Mouse (Mus musculus) intestine, postnatal 0 days (tissue): ENCODE data around the gene Polr3gl. TPM values are rescaled to one million over a fixed set of nuclear protein-coding genes. Genes with fewer than 3 reads are reported as not detected.

Experiments used
- ATAC-seq: fragments of 200-750 bp; cut with Nextera tagmentation; 2 replicates; pipeline ENCODE4 v1.8.0; 2017; ENCODE audit warnings: mild to moderate bottlenecking, moderate TSS enrichment, moderate library complexity
- H3K27ac ChIP-seq: fragments of 300-500 bp; sonication (generic); 2 replicates; pipeline ENCODE4 v1.5.1; 2014; ENCODE audit warnings: mild to moderate bottlenecking, low read depth, low read length, moderate library complexity
- H3K27me3 ChIP-seq: fragments of 300-500 bp; sonication (generic); replicated peaks from 2 replicates; pipeline ENCODE4 v1.6.1; 2014; ENCODE audit warnings: low read length, mixed read lengths; ENCODE audit not compliant: control insufficient read depth, insufficient read depth
- H3K36me3 ChIP-seq: fragments of 300-500 bp; sonication (generic); 2 replicates; pipeline ENCODE4 v1.6.1; 2014; ENCODE audit warnings: mild to moderate bottlenecking, moderate library complexity; ENCODE audit not compliant: control insufficient read depth, insufficient read depth
- H3K4me1 ChIP-seq: fragments of 300-500 bp; sonication (generic); replicated peaks from 2 replicates; pipeline ENCODE4 v1.6.1; 2014; ENCODE audit warnings: antibody characterized with exemption, low read length, mixed read lengths; ENCODE audit not compliant: control insufficient read depth, insufficient read depth
- H3K4me2 ChIP-seq: fragments of 300-500 bp; sonication (generic); replicated peaks from 2 replicates; pipeline ENCODE4 v1.6.1; 2014; ENCODE audit warnings: low read depth, mild to moderate bottlenecking, moderate library complexity
- H3K4me3 ChIP-seq: fragments of 300-500 bp; sonication (generic); 2 replicates; pipeline ENCODE4 v1.5.1; 2014; ENCODE audit warnings: low read depth, low read length
- H3K9ac ChIP-seq: fragments of 300-500 bp; sonication (generic); 2 replicates; pipeline ENCODE4 v1.6.1; 2014; ENCODE audit warnings: mild to moderate bottlenecking, low read depth, low read length
- H3K9me3 ChIP-seq: fragments of 300-500 bp; sonication (generic); 2 replicates; pipeline ENCODE4 v1.6.1; 2016; ENCODE audit warnings: mixed run types; ENCODE audit not compliant: control insufficient read depth
- CTCF ChIP-seq: sonication (generic); IDR thresholded peaks from 2 replicates; pipeline ENCODE4 v1.5.1; 2016; ENCODE audit warnings: low read depth, mild to moderate bottlenecking, control low read depth, antibody characterized with exemption, moderate library complexity
- WGBS: fragments of 180-500 bp; shearing (Covaris S2); extraction: QIAGEN DNeasy Blood & Tissue Kit; methylation state at CpG from one replicate; pipeline ENCODE4 v1.1.7; 2014; 5-methylcytosine and 5-hydroxymethylcytosine counted together
- polyA plus RNA-seq: library from polyadenylated mRNA; unstranded; fragments of >200 nt; fragmentation: Nextera tagmentation; extraction: Ambion mirVana; gene quantifications from 2 replicates; pipeline ENCODE4 v1.2.1, GENCODE M21; 2015

The Polr3gl gene
- polyA plus RNA-seq, 1 experiment from 2014 or later = 18.7 TPM

- 0 out of 2 replicates have a peak overlapping the region, but pooled peaks have one; percentile 17 for H3K9ac ChIP-seq
- H3K4me1 ChIP-seq = 0 out of 2 replicates have a peak, but pooled peaks cover 3% of the 10 kb centered on the region
- TF ChIP-seq CTCF = peak; percentile 82
- no peak for ATAC-seq
- 8% methylated on average over 8 of the region's 8 CpGs for WGBS
- no peak overlapping the region for H3K4me3 ChIP-seq
- no peaks in the 10 kb centered on the region for H3K9me3 ChIP-seq
- peak overlapping the region; percentile 25; the same call in 1 of the 2 replicates for H3K4me2 ChIP-seq
- no peaks in the 10 kb centered on the region for H3K27me3 ChIP-seq
- no peaks in the 10 kb centered on the region for H3K36me3 ChIP-seq
- H3K27ac ChIP-seq = peak overlapping the region; percentile 3; the same call in 1 of the 2 replicates
These were observed 42.8 kb downstream of the Polr3gl start for GRCm38 (mm10) chr3:96551203-96551602.

- Histone ChIP-seq H3K4me3 (no peak overlapping the region), H3K4me1 (0 out of 2 replicates have a peak, but pooled peaks cover 3% of the 10 kb centered on the region), H3K9me3 (no peaks in the 10 kb centered on the region), H3K36me3 (no peaks in the 10 kb centered on the region), H3K9ac (no peak overlapping the region), H3K27me3 (no peaks in the 10 kb centered on the region), H3K27ac (no peak overlapping the region), H3K4me2 (no peak overlapping the region)
- 85% methylated on average over 5 of the region's 5 CpGs for WGBS
- no peak for ATAC-seq
- TF ChIP-seq CTCF = no peak
These were observed 44.6 kb downstream of the Polr3gl start for GRCm38 (mm10) chr3:96549346-96549745.

- Histone ChIP-seq H3K36me3 (no peaks in the 10 kb centered on the region), H3K9me3 (no peaks in the 10 kb centered on the region), H3K27me3 (no peaks in the 10 kb centered on the region), H3K4me3 (no peak overlapping the region), H3K27ac (no peak overlapping the region), H3K4me1 (0 out of 2 replicates have a peak, but pooled peaks cover 3% of the 10 kb centered on the region), H3K4me2 (no peak overlapping the region), H3K9ac (no peak overlapping the region)
- TF ChIP-seq CTCF = no peak
- 89% methylated on average over 7 of the region's 7 CpGs for WGBS
- ATAC-seq = no peak
These were observed 45.2 kb downstream of the Polr3gl start for GRCm38 (mm10) chr3:96548824-96549223.

GRCm38 (mm10) chr3:96547389-96547960 is 46.5 kb downstream of the Polr3gl start:
- H3K9me3 ChIP-seq = no peaks in the 10 kb centered on the region
- no peak overlapping the region for H3K4me3 ChIP-seq
- H3K36me3 ChIP-seq = no peaks in the 10 kb centered on the region
- no peak overlapping the region; the same call in 1 of the 2 replicates for H3K4me2 ChIP-seq
- 10% methylated on average over 14 of the region's 14 CpGs for WGBS
- ATAC-seq = 0 out of 2 replicates have a peak, but pooled peaks have one; percentile 42
- no peaks in the 10 kb centered on the region for H3K27me3 ChIP-seq
- 0 out of 2 replicates have a peak, but pooled peaks cover 3% of the 10 kb centered on the region for H3K4me1 ChIP-seq
- no peak overlapping the region for H3K9ac ChIP-seq
- peak; percentile 90 for TF ChIP-seq CTCF
- no peak overlapping the region for H3K27ac ChIP-seq

- 52% methylated on average over 4 of the region's 4 CpGs for WGBS
- TF ChIP-seq CTCF = no peak
- no peak for ATAC-seq
These were observed 47.1 kb downstream of the Polr3gl start for GRCm38 (mm10) chr3:96546880-96547279.

GRCm38 (mm10) chr3:96545565-96545964 is 48.4 kb downstream of the Polr3gl start:
- Histone ChIP-seq H3K27me3 (no peaks in the 10 kb centered on the region), H3K36me3 (no peaks in the 10 kb centered on the region), H3K4me1 (no peaks in the 10 kb centered on the region), H3K27ac (no peak overlapping the region), H3K4me2 (no peak overlapping the region), H3K4me3 (no peak overlapping the region), H3K9me3 (no peaks in the 10 kb centered on the region), H3K9ac (no peak overlapping the region)
- no peak for ATAC-seq
- 32% methylated on average over 1 of the region's 1 CpGs for WGBS
- peak; percentile 59 for TF ChIP-seq CTCF

More at GRCm38 (mm10) chr3:96546880-96547279, 47.1 kb downstream of the Polr3gl start:
- 0 out of 2 replicates have a peak, but pooled peaks cover 3% of the 10 kb centered on the region for H3K4me1 ChIP-seq
- H3K36me3 ChIP-seq = no peaks in the 10 kb centered on the region
- H3K27ac ChIP-seq = no peak overlapping the region
- H3K27me3 ChIP-seq = no peaks in the 10 kb centered on the region
- no peak overlapping the region for H3K4me3 ChIP-seq
- H3K9ac ChIP-seq = no peak overlapping the region
- no peaks in the 10 kb centered on the region for H3K9me3 ChIP-seq
- H3K4me2 ChIP-seq = no peak overlapping the region
